Mouse (Mus musculus) stomach, postnatal 0 days (tissue): ENCODE measurements around the gene Myh8. TPM values are rescaled to one million over a fixed set of nuclear protein-coding genes. Genes with fewer than 3 reads are reported as not detected.

ENCODE experiments used
- ATAC-seq: fragments of 200-750 bp; cut with Nextera tagmentation; 2 replicates; pipeline ENCODE4 v1.8.0; 2017; ENCODE audit not compliant: low FRiP score, low TSS enrichment
- DNase-seq: peaks from one replicate; pipeline ENCODE4 v3.0.0-alpha.2; 2016; ENCODE audit warnings: low spot score
- H3K27ac ChIP-seq: fragments of 300-500 bp; sonication (generic); replicated peaks from 2 replicates; pipeline ENCODE4 v1.5.1; 2014; ENCODE audit warnings: mild to moderate bottlenecking, control low read depth
- H3K27me3 ChIP-seq: fragments of 300-500 bp; sonication (generic); 2 replicates; pipeline ENCODE4 v1.6.1; 2014; ENCODE audit warnings: low read length; ENCODE audit not compliant: control insufficient read depth, insufficient read depth
- H3K36me3 ChIP-seq: fragments of 300-500 bp; sonication (generic); 2 replicates; pipeline ENCODE4 v1.6.1; 2014; ENCODE audit warnings: low read length, mixed read lengths; ENCODE audit not compliant: control insufficient read depth, insufficient read depth
- H3K4me1 ChIP-seq: fragments of 300-500 bp; sonication (generic); replicated peaks from 2 replicates; pipeline ENCODE4 v1.6.1; 2014; ENCODE audit warnings: antibody characterized with exemption; ENCODE audit not compliant: control insufficient read depth, insufficient read depth
- H3K4me2 ChIP-seq: fragments of 300-500 bp; sonication (generic); replicated peaks from 2 replicates; pipeline ENCODE4 v1.6.1; 2014; ENCODE audit warnings: low read depth, mild to moderate bottlenecking, control low read depth, moderate library complexity
- H3K4me3 ChIP-seq: fragments of 300-500 bp; sonication (generic); 2 replicates; pipeline ENCODE4 v1.5.1; 2014; ENCODE audit warnings: low read depth, low read length, control low read depth
- H3K9ac ChIP-seq: fragments of 300-500 bp; sonication (generic); 2 replicates; pipeline ENCODE4 v1.6.1; 2014; ENCODE audit warnings: mild to moderate bottlenecking, low read length, control low read depth, mixed read lengths
- H3K9me3 ChIP-seq: fragments of 300-500 bp; sonication (generic); 2 replicates; pipeline ENCODE4 v1.6.1; 2016; ENCODE audit warnings: low read length; ENCODE audit not compliant: control insufficient read depth
- CTCF ChIP-seq: IDR thresholded peaks from 2 replicates; pipeline ENCODE4 v1.5.1; 2016; ENCODE audit warnings: antibody characterized with exemption, low read depth, mild to moderate bottlenecking, moderate library complexity
- EP300 ChIP-seq: optimal IDR thresholded peaks from 2 replicates; pipeline ENCODE3; 2016; ENCODE audit warnings: antibody characterized with exemption
- WGBS: fragments of 180-500 bp; shearing (Covaris S2); extraction: QIAGEN DNeasy Blood & Tissue Kit; methylation state at CpG from one replicate; pipeline ENCODE4 v1.1.7; 2014; 5-methylcytosine and 5-hydroxymethylcytosine counted together
- polyA plus RNA-seq: library from polyadenylated mRNA; unstranded; fragments of >200 nt; fragmentation: Nextera tagmentation; extraction: Ambion mirVana; gene quantifications from 2 replicates; pipeline ENCODE4 v1.2.1, GENCODE M21; 2015

Myh8 gene
- polyA plus RNA-seq, result 0.24 and 0.38 TPM in 2 replicates

- no peak for ATAC-seq
- Histone ChIP-seq H3K4me2 (no peak within 1 kb of the TSS), H3K27ac (no peak within 1 kb of the TSS), H3K27me3 (no peaks in the 10 kb centered on the region), H3K36me3 (no peaks in the 10 kb centered on the region), H3K4me1 (no peaks in the 10 kb centered on the region), H3K4me3 (no peak within 1 kb of the TSS), H3K9me3 (no peaks in the 10 kb centered on the region), H3K9ac (no peak within 1 kb of the TSS)
- 62% methylated on average over 10 of the region's 10 CpGs for WGBS
- no peak for TF ChIP-seq EP300
- DNase-seq, result peak; percentile 27
Observed at GRCm38 (mm10) chr11:67276601-67277174, at the start of gene Myh8. Gene Myh8 (plus strand): TSS chr11:67277124.

- Histone ChIP-seq H3K9me3 (no peaks in the 10 kb centered on the region), H3K36me3 (no peaks in the 10 kb centered on the region), H3K9ac (no peak overlapping the region), H3K4me2 (no peak overlapping the region), H3K4me1 (no peaks in the 10 kb centered on the region), H3K27ac (no peak overlapping the region), H3K4me3 (no peak overlapping the region), H3K27me3 (no peaks in the 10 kb centered on the region)
- ATAC-seq (no peak), DNase-seq (no peak)
- 75% methylated on average over 3 of the region's 3 CpGs for WGBS
- TF ChIP-seq EP300, result no peak
- TF ChIP-seq CTCF, result no peak
Observed at GRCm38 (mm10) chr11:67228731-67229130, 48.2 kb upstream of the Myh8 start.

GRCm38 (mm10) chr11:67229166-67229565 lies 47.8 kb upstream of the Myh8 start:
- DNase-seq, result no peak

GRCm38 (mm10) chr11:67229946-67230345 lies 47.0 kb upstream of the Myh8 start:
- DNase-seq, result peak; percentile 18
- no peaks in the 10 kb centered on the region for H3K27me3 ChIP-seq
- H3K9ac ChIP-seq, result no peak overlapping the region
- H3K4me1 ChIP-seq, result no peaks in the 10 kb centered on the region
- TF ChIP-seq CTCF (no peak), EP300 (no peak)
- no peak overlapping the region for H3K4me2 ChIP-seq
- no peaks in the 10 kb centered on the region for H3K36me3 ChIP-seq
- no peak overlapping the region for H3K27ac ChIP-seq
- WGBS, result 71% methylated on average over 2 of the region's 2 CpGs
- H3K9me3 ChIP-seq, result no peaks in the 10 kb centered on the region
- no peak overlapping the region for H3K4me3 ChIP-seq
- ATAC-seq, result no peak

More at GRCm38 (mm10) chr11:67229166-67229565, 47.8 kb upstream of the Myh8 start:
- Histone ChIP-seq H3K9me3 (no peaks in the 10 kb centered on the region), H3K4me1 (no peaks in the 10 kb centered on the region), H3K4me3 (no peak overlapping the region), H3K9ac (no peak overlapping the region), H3K27me3 (no peaks in the 10 kb centered on the region), H3K36me3 (no peaks in the 10 kb centered on the region), H3K27ac (no peak overlapping the region), H3K4me2 (no peak overlapping the region)
- TF ChIP-seq EP300, result no peak
- no peak for TF ChIP-seq CTCF
- no peak for ATAC-seq
- 77% methylated on average over 5 of the region's 5 CpGs for WGBS

- TF ChIP-seq EP300 (no peak), CTCF (peak; percentile 72)
- Histone ChIP-seq H3K9me3 (no peaks in the 10 kb centered on the region), H3K27ac (no peak overlapping the region), H3K4me2 (no peak overlapping the region), H3K9ac (no peak overlapping the region), H3K4me3 (no peak overlapping the region), H3K27me3 (no peaks in the 10 kb centered on the region), H3K4me1 (no peaks in the 10 kb centered on the region), H3K36me3 (no peaks in the 10 kb centered on the region)
- ATAC-seq (no peak), DNase-seq (peak; percentile 27)
- 63% methylated on average over 5 of the region's 5 CpGs for WGBS
Observed at GRCm38 (mm10) chr11:67235639-67236358, 41.1 kb upstream of the Myh8 start.

- H3K4me3 ChIP-seq, result no peak overlapping the region
- no peaks in the 10 kb centered on the region for H3K36me3 ChIP-seq
- no peak overlapping the region for H3K4me2 ChIP-seq
- WGBS, result 82% methylated on average over 9 of the region's 9 CpGs
- DNase-seq (no peak), ATAC-seq (no peak)
- TF ChIP-seq CTCF, result no peak
- TF ChIP-seq EP300, result no peak
- no peaks in the 10 kb centered on the region for H3K4me1 ChIP-seq
- H3K27me3 ChIP-seq, result no peaks in the 10 kb centered on the region
- H3K9me3 ChIP-seq, result no peaks in the 10 kb centered on the region
- H3K27ac ChIP-seq, result no peak overlapping the region
- no peak overlapping the region for H3K9ac ChIP-seq
Observed at GRCm38 (mm10) chr11:67236799-67237198, 40.1 kb upstream of the Myh8 start.
